Mouse (Mus musculus): ENCODE results near the gene Cnih3. TPM values are rescaled to one million over a fixed set of nuclear protein-coding genes. Genes with fewer than 3 reads are reported as not detected.
A peak's percentile ranks its signal among the peaks of the same experiment; 100 is the strongest.

Gene Cnih3
- total RNA-seq, 2 experiments from 2014 or later, result 73.8 to 96.1 TPM

- no peak for DNase-seq (ENCODE audit: low spot score in 2 of 2)
These were observed 93.3 kb downstream of the Cnih3 start for GRCm38 (mm10) chr1:181445630-181446257.

GRCm38 (mm10) chr1:181446591-181447114 lies 94.2 kb downstream of the Cnih3 start:
- DNase-seq (ENCODE audit: low spot score in 2 of 2), result no peak

GRCm38 (mm10) chr1:181447576-181447975 lies 95.1 kb downstream of the Cnih3 start:
- DNase-seq (ENCODE audit: low spot score in 2 of 2), result no peak

GRCm38 (mm10) chr1:181448041-181448440 lies 95.6 kb downstream of the Cnih3 start:
- peak; percentile 40 to 55 for DNase-seq (ENCODE audit: low spot score in 2 of 2)

- no peak for DNase-seq (ENCODE audit: low spot score in 2 of 2)
These were observed 100.7 kb downstream of the Cnih3 start for GRCm38 (mm10) chr1:181453106-181453505.

DNA sequence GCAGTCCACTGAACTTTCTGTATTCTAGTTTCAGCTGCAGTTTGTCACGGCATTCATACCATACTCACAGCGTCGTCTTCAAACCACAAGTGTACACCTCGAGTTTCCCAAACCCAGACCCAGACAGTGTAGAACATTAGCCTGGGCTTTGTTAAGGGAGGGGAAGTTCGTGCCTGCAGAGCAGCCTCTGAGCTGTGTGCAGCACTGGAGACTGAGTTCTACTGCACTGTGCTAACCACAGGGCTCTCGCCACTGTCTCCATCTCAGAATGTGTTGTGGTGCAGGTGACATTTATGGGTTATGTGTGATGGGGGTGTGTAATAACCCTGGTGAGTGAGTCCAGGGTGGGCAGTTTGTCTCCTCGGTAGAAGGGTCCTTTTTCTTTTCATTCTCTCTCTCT lies 104.5 kb downstream of the Cnih3 start:
- DNase-seq (ENCODE audit: low spot score in 2 of 2), result no peak

- DNase-seq (ENCODE audit: low spot score in 2 of 2), result no peak
These were observed 107.1 kb downstream of the Cnih3 start for GRCm38 (mm10) chr1:181459431-181460105.

DNA sequence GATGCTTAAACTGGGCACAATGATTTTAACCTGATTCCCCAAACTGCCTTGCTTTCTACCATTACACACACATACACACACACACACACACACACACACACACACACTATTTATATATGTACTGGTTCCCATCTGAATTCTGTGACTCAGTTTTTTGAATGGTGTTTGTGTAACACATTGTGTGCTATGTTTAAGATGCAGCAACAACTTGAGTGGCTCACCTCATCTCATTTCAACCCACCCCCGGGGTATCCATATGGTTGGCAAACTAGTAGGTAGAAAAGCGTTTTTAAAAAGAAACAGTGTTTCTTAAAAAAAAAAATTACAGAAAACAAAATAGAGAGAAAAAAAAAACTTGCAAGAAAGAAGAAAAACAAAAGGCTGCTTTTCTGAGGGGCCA lies 107.9 kb downstream of the Cnih3 start:
- DNase-seq (ENCODE audit: low spot score in 2 of 2), result no peak

DNA sequence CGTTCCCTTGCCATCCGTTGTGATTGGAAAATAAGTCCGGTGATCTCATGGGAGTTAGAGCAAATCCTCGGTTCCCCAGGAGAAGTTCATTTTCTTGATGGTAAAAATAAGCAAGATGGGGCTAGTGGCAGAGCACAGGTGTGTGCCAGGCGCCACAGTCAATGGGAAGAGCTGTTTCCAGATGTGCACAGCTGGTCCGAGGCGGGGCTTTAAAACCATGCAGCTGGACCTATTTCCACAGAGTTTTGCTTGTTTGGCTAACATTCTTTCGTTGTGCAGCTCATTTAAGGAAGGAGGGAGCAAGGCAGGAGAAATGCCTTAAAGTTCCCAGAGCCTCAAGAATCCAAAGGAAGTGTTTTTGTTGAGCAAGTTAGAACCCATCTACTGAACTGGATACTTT lies 109.1 kb downstream of the Cnih3 start:
- DNase-seq (ENCODE audit: low spot score in 2 of 2), result no peak

GRCm38 (mm10) chr1:181462051-181462905 lies 109.8 kb downstream of the Cnih3 start:
- no peak for DNase-seq (ENCODE audit: low spot score in 2 of 2)

DNA sequence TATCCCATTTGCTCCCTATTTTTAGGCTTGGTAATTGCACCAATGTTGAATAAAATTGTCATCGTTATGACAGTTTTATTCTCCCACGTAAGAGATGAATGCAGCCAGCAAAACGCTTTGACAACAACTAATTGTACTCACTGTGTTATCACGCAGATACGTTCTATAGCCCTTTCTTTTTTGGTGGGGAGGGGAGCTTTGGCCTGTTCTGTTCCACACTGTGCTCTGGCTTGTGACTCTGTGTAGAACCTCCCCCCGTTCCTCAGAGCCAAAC lies 110.4 kb downstream of the Cnih3 start:
- DNase-seq (ENCODE audit: low spot score in 2 of 2), result no peak

GRCm38 (mm10) chr1:181465027-181465426 lies 112.6 kb downstream of the Cnih3 start:
- DNase-seq (ENCODE audit: low spot score in 2 of 2), result no peak

DNA sequence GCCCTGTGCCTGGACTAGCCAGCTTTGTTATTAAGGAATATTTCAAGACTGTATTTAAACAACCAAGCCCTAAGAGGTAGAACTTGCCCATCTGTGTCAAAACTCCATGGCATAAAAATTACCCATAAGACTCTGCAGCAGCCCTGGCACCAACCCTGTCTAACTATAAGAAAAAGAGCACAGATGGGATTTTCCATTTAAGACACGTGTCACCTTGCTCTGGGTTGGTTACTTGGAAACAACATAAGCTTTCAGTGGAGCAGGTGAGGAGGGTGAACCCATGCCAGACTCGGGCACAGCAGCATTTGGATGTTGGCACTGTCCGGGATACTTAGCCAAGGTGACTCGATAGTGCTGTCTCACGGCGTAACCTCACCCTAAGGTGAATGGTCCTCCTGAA lies 113.6 kb downstream of the Cnih3 start:
- no peak for DNase-seq (ENCODE audit: low spot score in 2 of 2)

- peak; percentile 56 to 68 for DNase-seq (ENCODE audit: low spot score in 2 of 2)
These were observed 114.3 kb downstream of the Cnih3 start for GRCm38 (mm10) chr1:181466601-181467320.

DNA sequence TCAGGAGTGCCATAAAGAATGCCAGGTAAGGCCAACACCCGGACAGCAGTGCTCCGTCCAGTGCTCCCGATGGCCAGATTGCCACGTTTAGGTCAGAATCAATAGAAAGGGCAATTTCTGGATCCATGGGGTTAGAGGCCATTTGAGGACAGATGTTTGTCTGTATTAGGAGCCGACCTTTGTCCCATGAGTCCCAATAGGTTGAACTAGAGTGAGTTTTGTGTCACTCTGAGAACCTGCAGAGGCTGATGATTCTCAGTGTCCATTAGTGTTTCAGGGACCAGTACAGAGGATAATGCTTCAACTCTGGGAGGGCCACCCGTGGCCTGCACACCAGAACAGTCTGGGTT lies 114.9 kb downstream of the Cnih3 start:
- no peak for DNase-seq (ENCODE audit: low spot score in 2 of 2)

GRCm38 (mm10) chr1:181469415-181469814 lies 117.0 kb downstream of the Cnih3 start:
- DNase-seq (ENCODE audit: low spot score in 2 of 2), result no peak

DNA sequence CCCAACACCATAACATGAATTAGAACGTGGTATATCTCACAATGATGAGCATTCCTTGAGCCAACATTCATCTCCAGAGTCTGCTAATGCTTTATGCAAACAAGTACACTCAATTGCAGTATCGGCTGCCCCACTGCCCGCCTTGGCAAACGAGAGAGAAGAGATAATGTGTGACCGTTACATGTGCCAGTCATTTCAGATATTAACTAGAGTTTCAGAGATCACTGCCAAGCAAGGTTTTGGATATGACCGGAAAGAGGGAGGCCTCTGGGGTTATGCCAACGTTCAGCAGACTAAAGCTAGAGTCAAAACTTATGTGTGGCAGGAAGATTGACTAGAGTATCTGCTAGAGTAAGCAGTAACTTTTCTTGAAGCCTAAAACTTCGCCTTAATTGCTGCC lies 123.7 kb downstream of the Cnih3 start:
- DNase-seq (ENCODE audit: low spot score in 2 of 2), result no peak

- DNase-seq (ENCODE audit: low spot score in 2 of 2), result no peak
These were observed 124.1 kb downstream of the Cnih3 start for GRCm38 (mm10) chr1:181476557-181476956.

DNA sequence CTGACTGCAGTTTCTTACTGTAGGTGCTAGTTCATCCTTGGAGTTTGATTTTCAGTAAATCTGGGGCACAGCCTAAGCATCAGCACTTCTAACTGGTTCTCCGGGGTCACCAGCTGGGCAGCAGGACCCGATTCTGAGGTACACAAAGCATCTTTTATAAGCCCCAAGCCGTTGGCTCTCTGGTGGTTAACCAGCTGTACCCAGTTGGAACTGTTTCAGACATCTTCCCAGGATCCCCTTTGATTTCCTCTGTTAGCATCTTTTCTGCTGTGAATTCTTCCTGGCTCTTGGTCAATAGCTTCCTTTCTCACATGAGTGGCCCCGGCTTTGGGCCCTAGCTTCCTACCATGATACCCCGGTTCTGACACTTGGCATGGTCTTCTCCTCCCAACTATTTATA lies 132.3 kb downstream of the Cnih3 start:
- no peak for DNase-seq (ENCODE audit: low spot score in 2 of 2)

DNA sequence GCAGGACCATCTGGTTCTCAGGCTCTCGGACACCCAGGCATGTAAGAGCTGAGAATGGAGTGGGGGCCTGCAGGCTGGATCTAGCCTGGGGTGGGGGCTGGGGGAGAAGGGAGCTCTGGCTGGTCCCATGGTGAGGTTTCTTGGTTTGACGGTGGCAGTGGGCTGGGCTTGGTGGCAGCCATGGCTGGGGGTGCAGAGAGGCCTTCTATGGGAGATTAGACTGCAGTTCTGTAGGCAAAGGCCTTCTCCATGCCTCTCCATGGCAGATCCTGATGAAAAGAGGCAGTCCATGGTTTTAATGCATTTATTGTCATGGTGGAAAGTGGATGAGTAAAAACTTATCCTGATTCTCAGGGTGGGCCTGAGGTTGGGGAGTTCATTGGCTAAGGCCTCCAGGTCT lies 151.0 kb downstream of the Cnih3 start:
- DNase-seq (ENCODE audit: low spot score in 2 of 2), result no peak

DNA sequence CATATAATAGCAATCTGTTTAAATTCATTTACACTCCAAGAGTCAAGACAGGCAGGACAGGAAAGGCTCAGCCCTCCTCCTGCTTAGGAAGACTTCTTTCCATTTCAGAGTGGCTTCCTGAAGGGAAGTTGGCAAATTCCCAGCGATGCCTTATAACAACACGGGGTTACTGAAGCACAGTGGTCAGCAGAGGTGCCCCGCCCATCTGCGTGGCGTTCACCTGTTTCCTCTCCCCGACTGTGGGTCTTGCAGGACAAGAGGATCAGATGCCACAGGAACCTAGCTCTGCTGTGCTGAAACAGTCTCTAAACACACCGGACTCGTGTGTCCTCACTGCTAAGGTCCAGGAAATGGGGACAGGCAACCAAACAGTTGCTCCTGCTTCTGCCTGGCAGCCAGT lies 152.9 kb downstream of the Cnih3 start:
- no peak for DNase-seq (ENCODE audit: low spot score in 2 of 2)

All from left cerebral cortex, adult 18-20 months (tissue).